ENCODE assay signal across 34 mouse cellular contexts in genomic region chr7:43854642-43855380, GRCm38 (mm10). TPM values are rescaled to one million over a fixed set of nuclear protein-coding genes. Genes with fewer than 3 reads are reported as not detected.
DNase-seq lines count a peak whose midpoint lies in the region; ATAC-seq and TF ChIP-seq lines count a peak whose summit lies in the region.
"Had no signal": no experiment of that assay in that cellular context is flagged by ENCODE, and none has a peak within 500 bp of the region (broad histone marks: within the 10 kb centered on the region; RNA-seq: fewer than 3 reads in every experiment).

No protein-coding gene starts in this region.

- DNase-seq in heart, adult 11 months, result peak; percentile 82
- DNase-seq in heart, adult 8-10 months (ENCODE audit: low spot score), result no peak
- DNase-seq in lung, postnatal 0 days (ENCODE audit: low spot score), result no peak
- DNase-seq in lung, postnatal 25 days (ENCODE audit: low spot score), result no peak
- DNase-seq in R1 (ENCODE audit: low read depth, low spot score), result peak; percentile 84
- no peak for DNase-seq in left cerebral cortex, postnatal 10 days (ENCODE audit: extremely low spot score in 1 of 2, low spot score in 2 of 2)
- DNase-seq: adrenal gland, adult 2 months; adrenal gland, postnatal 14 days; cerebellum, adult 11 months; cerebellum, adult 2 months; cerebellum, adult 9-11 months; cerebellum, postnatal 25 days; forebrain, postnatal 0 days; gastrocnemius, adult 2 months; gastrocnemius, postnatal 25 days; heart, adult 2 months; heart, postnatal 10 days; heart, postnatal 36 days had no signal

- ATAC-seq in lung, postnatal 0 days, result peak; percentile 50; the same call in 1 of the 2 replicates
- ATAC-seq: forebrain, embryonic 14.5 days; forebrain, postnatal 0 days; intestine, postnatal 0 days had no signal

- WGBS in lung, postnatal 0 days, result 56% methylated on average over 9 of the region's 9 CpGs

- H3K4me2 ChIP-seq in lung, postnatal 0 days (replicated peaks; ENCODE audit: low read depth, low read length), result no peak overlapping the region
- H3K4me2 ChIP-seq: embryonic facial prominence, embryonic 12.5 days; embryonic facial prominence, embryonic 15.5 days; heart, embryonic 12.5 days; heart, embryonic 15.5 days; hindbrain, embryonic 15.5 days had no signal

- H3K36me3 ChIP-seq in lung, postnatal 0 days (ENCODE audit: insufficient read depth, low read length), result no peaks in the 10 kb centered on the region
- H3K36me3 ChIP-seq: embryonic facial prominence, embryonic 12.5 days; embryonic facial prominence, embryonic 15.5 days; heart, embryonic 12.5 days; heart, embryonic 15.5 days; hindbrain, embryonic 15.5 days had no signal

- no peaks in the 10 kb centered on the region for H3K27me3 ChIP-seq in lung, postnatal 0 days (replicated peaks; ENCODE audit: insufficient read depth, low read length)
- H3K27me3 ChIP-seq: embryonic facial prominence, embryonic 12.5 days; embryonic facial prominence, embryonic 15.5 days; heart, embryonic 12.5 days; heart, embryonic 15.5 days; hindbrain, embryonic 15.5 days had no signal

- no peaks in the 10 kb centered on the region for H3K4me1 ChIP-seq in lung, postnatal 0 days (ENCODE audit: insufficient read depth, low read depth, low read length)
- H3K4me1 ChIP-seq: embryonic facial prominence, embryonic 12.5 days; embryonic facial prominence, embryonic 15.5 days; heart, embryonic 12.5 days; heart, embryonic 15.5 days; hindbrain, embryonic 15.5 days had no signal

- no peak for TF ChIP-seq EP300 in lung, postnatal 0 days (IDR thresholded peaks at IDR 0.05)

- H3K9ac ChIP-seq in lung, postnatal 0 days (replicated peaks; ENCODE audit: low read depth), result no peak overlapping the region
- H3K9ac ChIP-seq: embryonic facial prominence, embryonic 12.5 days; embryonic facial prominence, embryonic 15.5 days; forebrain, postnatal 0 days; heart, embryonic 12.5 days; heart, embryonic 15.5 days; hindbrain, embryonic 15.5 days had no signal

- H3K9me3 ChIP-seq in lung, postnatal 0 days (ENCODE audit: low read length), result no peaks in the 10 kb centered on the region
- H3K9me3 ChIP-seq: embryonic facial prominence, embryonic 12.5 days; embryonic facial prominence, embryonic 15.5 days; heart, embryonic 15.5 days; hindbrain, embryonic 15.5 days had no signal

- intact Hi-C loops in left cerebral cortex, postnatal 10 days (cut with DNase I), result no loop called here

- no peak for TF ChIP-seq CTCF in lung, postnatal 0 days (IDR thresholded peaks at IDR 0.05)

- no peak overlapping the region for H3K27ac ChIP-seq in lung, postnatal 0 days (ENCODE audit: low read length)
- H3K27ac ChIP-seq: embryonic facial prominence, embryonic 12.5 days; embryonic facial prominence, embryonic 15.5 days; gastrocnemius, adult 2 months; heart, adult 2 months; heart, embryonic 15.5 days; hindbrain, embryonic 15.5 days had no signal

- no peak overlapping the region for H3K4me3 ChIP-seq in lung, postnatal 0 days (ENCODE audit: low read depth, low read length)
- H3K4me3 ChIP-seq: embryonic facial prominence, embryonic 12.5 days; embryonic facial prominence, embryonic 15.5 days; gastrocnemius, adult 2 months; heart, adult 2 months; heart, embryonic 12.5 days; heart, embryonic 15.5 days; hindbrain, embryonic 15.5 days had no signal

RNA-seq across cellular contexts. Expression of gene Klk5, which starts 13.0 kb away (rescaled TPM):
- total RNA-seq in heart, adult 8-10 months (2022), result not detected
- not detected in 2 replicates for polyA plus RNA-seq in lung, postnatal 0 days (2015; fragmentation: Nextera tagmentation; extraction: Ambion mirVana)
- total RNA-seq in left cerebral cortex, postnatal 10 days (2021), result not detected
- total RNA-seq: adrenal gland, adult 2 months; adrenal gland, postnatal 14 days; adrenal gland, postnatal 4 days; CH12.LX; common myeloid progenitor, adult 5-6 weeks; ES-E14; forebrain, postnatal 0 days; gastrocnemius, adult 2 months; gastrocnemius, postnatal 25 days; heart, adult 2 months; heart, postnatal 10 days; heart, postnatal 36 days had no signal
- polyA plus RNA-seq: adrenal gland, adult 2 months; cerebellum, adult 2 months; embryonic facial prominence, embryonic 12.5 days; forebrain, embryonic 14.5 days; forebrain, postnatal 0 days; frontal cortex, adult 2 months; gonadal fat pad, adult 2 months; heart, adult 2 months; heart, embryonic 12.5 days; heart, embryonic 15.5 days; hindbrain, embryonic 15.5 days; intestine, embryonic 14.5 days; intestine, postnatal 0 days had no signal

RNA-seq across cellular contexts. Expression of gene Klk4, which starts 26.1 kb away (rescaled TPM):
- not detected for total RNA-seq in heart, adult 8-10 months (2022)
- polyA plus RNA-seq in lung, postnatal 0 days (2015; fragmentation: Nextera tagmentation; extraction: Ambion mirVana), result not detected in 2 replicates
- total RNA-seq in left cerebral cortex, postnatal 10 days (2021), result not detected
- total RNA-seq: adrenal gland, adult 2 months; adrenal gland, postnatal 14 days; adrenal gland, postnatal 4 days; CH12.LX; common myeloid progenitor, adult 5-6 weeks; ES-E14; gastrocnemius, adult 2 months; gastrocnemius, postnatal 25 days; heart, adult 2 months; heart, postnatal 10 days; heart, postnatal 36 days had no signal
- polyA plus RNA-seq: adrenal gland, adult 2 months; cerebellum, adult 2 months; forebrain, embryonic 11.5 days; frontal cortex, adult 2 months; gonadal fat pad, adult 2 months; heart, adult 2 months; heart, embryonic 15.5 days; hindbrain, embryonic 11.5 days; intestine, embryonic 14.5 days; intestine, postnatal 0 days had no signal

RNA-seq across cellular contexts. Expression of gene Klk6, which starts 30.5 kb away (rescaled TPM):
- not detected for total RNA-seq in heart, adult 8-10 months (2022)
- polyA plus RNA-seq in lung, postnatal 0 days (2015; fragmentation: Nextera tagmentation; extraction: Ambion mirVana), result not detected in 2 replicates
- not detected for total RNA-seq in left cerebral cortex, postnatal 10 days (2021)
- total RNA-seq: adrenal gland, adult 2 months; adrenal gland, postnatal 14 days; adrenal gland, postnatal 4 days; CH12.LX; common myeloid progenitor, adult 5-6 weeks; forebrain, postnatal 0 days; gastrocnemius, adult 2 months; gastrocnemius, postnatal 25 days; heart, adult 2 months; heart, postnatal 10 days; heart, postnatal 36 days had no signal
- polyA plus RNA-seq: adrenal gland, adult 2 months; forebrain, embryonic 11.5 days; forebrain, embryonic 14.5 days; forebrain, postnatal 0 days; gonadal fat pad, adult 2 months; heart, adult 2 months; heart, embryonic 12.5 days; heart, embryonic 15.5 days; hindbrain, embryonic 11.5 days; hindbrain, embryonic 15.5 days; intestine, postnatal 0 days had no signal

RNA-seq across cellular contexts. Expression of gene Klk7, which starts 43.7 kb away (rescaled TPM):
- not detected for total RNA-seq in heart, adult 8-10 months (2022)
- not detected in 2 replicates for polyA plus RNA-seq in lung, postnatal 0 days (2015; fragmentation: Nextera tagmentation; extraction: Ambion mirVana)
- total RNA-seq in left cerebral cortex, postnatal 10 days (2021), result not detected
- total RNA-seq: adrenal gland, adult 2 months; adrenal gland, postnatal 14 days; adrenal gland, postnatal 4 days; CH12.LX; common myeloid progenitor, adult 5-6 weeks; forebrain, postnatal 0 days; gastrocnemius, adult 2 months; gastrocnemius, postnatal 25 days; heart, adult 2 months; heart, postnatal 10 days had no signal
- polyA plus RNA-seq: adrenal gland, adult 2 months; cerebellum, adult 2 months; embryonic facial prominence, embryonic 12.5 days; forebrain, embryonic 11.5 days; forebrain, embryonic 14.5 days; frontal cortex, adult 2 months; gonadal fat pad, adult 2 months; heart, embryonic 15.5 days; hindbrain, embryonic 15.5 days; intestine, postnatal 0 days had no signal

RNA-seq across cellular contexts. Expression of gene Klk8, which starts 57.4 kb away (rescaled TPM):
- 10 to 100 TPM in 3 of 4 experiments, 1 to 10 TPM in 1; 9.4 to 12.4 (median 11.2) TPM for total RNA-seq in heart, adult 8-10 months (2022)
- 41.9 and 47.1 TPM in 2 replicates for polyA plus RNA-seq in lung, postnatal 0 days (2015; fragmentation: Nextera tagmentation; extraction: Ambion mirVana)
- 1 to 10 TPM; 6.7 to 6.9 TPM for total RNA-seq in left cerebral cortex, postnatal 10 days (2021)

Comparison
In these comparisons a context has a peak if more than half of its experiments do, and no peak if none do; other contexts are left out.
1. DNase-seq: peak in heart, adult 11 months (single experiment) and R1 (single experiment); none in heart, adult 8-10 months (single experiment), lung, postnatal 0 days (single experiment), lung, postnatal 25 days (single experiment) and left cerebral cortex, postnatal 10 days (0 of 2).